Mouse (Mus musculus) thymus, adult 2 months (tissue): ENCODE results near the gene Eya4.

Experiments
- CTCF ChIP-seq: fragments of 200-500 bp; IDR thresholded peaks from 2 replicates; pipeline ENCODE4 v1.5.1; 2012; ENCODE audit warnings: mild to moderate bottlenecking, control low read depth, low read length, moderate library complexity, borderline replicate concordance; ENCODE audit not compliant: control insufficient read depth, poor library complexity, insufficient read depth; ENCODE audit errors: extremely low read depth
- POLR2A ChIP-seq: fragments of 200-500 bp; IDR thresholded peaks from 2 replicates; pipeline ENCODE4 v1.6.1; 2012; ENCODE audit warnings: mild to moderate bottlenecking, low read length, control low read depth, moderate library complexity; ENCODE audit not compliant: control insufficient read depth, poor library complexity, insufficient read depth; ENCODE audit errors: extremely low read depth

GRCm38 (mm10) chr10:23348893-23349391 lies 1.6 kb downstream of the Eya4 start:
- TF ChIP-seq CTCF (no peak), POLR2A (no peak)
